Mouse (Mus musculus) adrenal gland, postnatal 36 days (tissue): Measurements from ENCODE around the gene Specc1. TPM values are rescaled to one million over a fixed set of nuclear protein-coding genes. Genes with fewer than 3 reads are reported as not detected.
A peak's percentile ranks its signal among the peaks of the same experiment; 100 is the strongest.

ENCODE experiments used
- DNase-seq, 2 experiments: peaks; one replicate each; pipeline ENCODE4 v3.0.0; 2021; ENCODE audit warnings: mixed read lengths in 1 of 2
- total RNA-seq, 2 experiments: library from RNA; stranded (reverse); gene quantifications; 2 replicates each; pipeline ENCODE4 v1.2.3; 2021

Gene Specc1
- total RNA-seq, 2 experiments from 2014 or later, result 5.7 to 9.9 TPM

GRCm38 (mm10) chr11:62050356-62051330 lies 94.1 kb downstream of the Specc1 start:
- no peak for DNase-seq

GRCm38 (mm10) chr11:62051487-62051886 lies 94.9 kb downstream of the Specc1 start:
- DNase-seq, result no peak

GRCm38 (mm10) chr11:62053928-62054327 lies 97.4 kb downstream of the Specc1 start:
- DNase-seq, result no peak

GRCm38 (mm10) chr11:62064565-62064964 lies 108.0 kb downstream of the Specc1 start:
- no peak for DNase-seq

- DNase-seq, result no peak
Measured at GRCm38 (mm10) chr11:62065655-62066054, 109.1 kb downstream of the Specc1 start.

GRCm38 (mm10) chr11:62069554-62069953 lies 113.0 kb downstream of the Specc1 start:
- no peak for DNase-seq

- peak; percentile 18 to 34 for DNase-seq
Measured at GRCm38 (mm10) chr11:62070206-62070605, 113.6 kb downstream of the Specc1 start.

GRCm38 (mm10) chr11:62072406-62072805 lies 115.8 kb downstream of the Specc1 start:
- DNase-seq, result no peak

GRCm38 (mm10) chr11:62073575-62074140 lies 117.1 kb downstream of the Specc1 start:
- peak; percentile 52 to 53 for DNase-seq

- no peak for DNase-seq
Measured at GRCm38 (mm10) chr11:62074578-62074977, 118.0 kb downstream of the Specc1 start.

GRCm38 (mm10) chr11:62075071-62075470 lies 118.5 kb downstream of the Specc1 start:
- DNase-seq, result no peak

- no peak for DNase-seq
Measured at GRCm38 (mm10) chr11:62075551-62075950, 119.0 kb downstream of the Specc1 start.

- peak; percentile 99 to 100 for DNase-seq
Measured at GRCm38 (mm10) chr11:62076345-62077156, 120.0 kb downstream of the Specc1 start.

- peak in 1 of 2 experiments; percentile 12 for DNase-seq
Measured at GRCm38 (mm10) chr11:62077157-62077865, 120.7 kb downstream of the Specc1 start.

- no peak for DNase-seq
Measured at GRCm38 (mm10) chr11:62078371-62078770, 121.8 kb downstream of the Specc1 start.

GRCm38 (mm10) chr11:62079100-62079857 lies 122.7 kb downstream of the Specc1 start:
- no peak for DNase-seq

- no peak for DNase-seq
Measured at GRCm38 (mm10) chr11:62080476-62080875, 123.9 kb downstream of the Specc1 start.

GRCm38 (mm10) chr11:62086648-62087047 lies 130.1 kb downstream of the Specc1 start:
- DNase-seq, result no peak

- no peak for DNase-seq
Measured at GRCm38 (mm10) chr11:62087051-62087450, 130.5 kb downstream of the Specc1 start.

GRCm38 (mm10) chr11:62088651-62089050 lies 132.1 kb downstream of the Specc1 start:
- DNase-seq, result no peak

- no peak for DNase-seq
Measured at GRCm38 (mm10) chr11:62090321-62090720, 133.8 kb downstream of the Specc1 start.
